Mouse (Mus musculus) hindbrain, embryonic 16.5 days (tissue): ENCODE data around the gene Ndufaf4. TPM values are rescaled to one million over a fixed set of nuclear protein-coding genes. Genes with fewer than 3 reads are reported as not detected.

ENCODE experiments used
- ATAC-seq: fragments of 200-750 bp; cut with Nextera tagmentation; 2 replicates; pipeline ENCODE4 v1.8.0; 2017; ENCODE audit warnings: moderate TSS enrichment, moderate library complexity
- H3K27ac ChIP-seq: fragments of 300-500 bp; sonication (generic); 2 replicates; pipeline ENCODE4 v1.5.1; 2014; ENCODE audit warnings: low read depth, mild to moderate bottlenecking, control low read depth, low read length, moderate library complexity
- H3K27me3 ChIP-seq: fragments of 300-500 bp; sonication (generic); replicated peaks from 2 replicates; pipeline ENCODE4 v1.6.1; 2014; ENCODE audit warnings: low read length; ENCODE audit not compliant: control insufficient read depth, insufficient read depth
- H3K36me3 ChIP-seq: fragments of 300-500 bp; sonication (generic); 2 replicates; pipeline ENCODE4 v1.6.1; 2014; ENCODE audit warnings: mild to moderate bottlenecking, low read length, moderate library complexity, mixed read lengths; ENCODE audit not compliant: control insufficient read depth, insufficient read depth
- H3K4me1 ChIP-seq: fragments of 300-500 bp; sonication (generic); 2 replicates; pipeline ENCODE4 v1.6.1; 2014; ENCODE audit warnings: low read depth, low read length; ENCODE audit not compliant: control insufficient read depth, insufficient read depth
- H3K4me2 ChIP-seq: fragments of 300-500 bp; sonication (generic); 2 replicates; pipeline ENCODE4 v1.6.1; 2014; ENCODE audit warnings: mild to moderate bottlenecking, low read length, control low read depth, moderate library complexity
- H3K4me3 ChIP-seq: fragments of 300-500 bp; sonication (generic); 2 replicates; pipeline ENCODE4 v1.5.1; 2014; ENCODE audit warnings: mild to moderate bottlenecking, low read length, control low read depth, moderate library complexity
- H3K9ac ChIP-seq: fragments of 300-500 bp; sonication (generic); 2 replicates; pipeline ENCODE4 v1.6.1; 2014; ENCODE audit warnings: low read depth, mild to moderate bottlenecking, control low read depth, low read length, moderate library complexity
- H3K9me3 ChIP-seq: fragments of 300-500 bp; sonication (generic); 2 replicates; pipeline ENCODE4 v1.6.1; 2014; ENCODE audit warnings: mild to moderate bottlenecking, low read length, moderate library complexity; ENCODE audit not compliant: control insufficient read depth
- WGBS: fragments of 180-500 bp; shearing (Covaris S2); extraction: QIAGEN DNeasy Blood & Tissue Kit; methylation state at CpG from one replicate; pipeline ENCODE4 v1.1.7; 2014; 5-methylcytosine and 5-hydroxymethylcytosine counted together
- polyA plus RNA-seq: library from polyadenylated mRNA; unstranded; fragments of >200 nt; fragmentation: Nextera tagmentation; extraction: Ambion mirVana; gene quantifications from 2 replicates; pipeline ENCODE4 v1.2.1, GENCODE M21; 2015

Gene Ndufaf4
- polyA plus RNA-seq, 1 experiment from 2014 or later: 65.2 TPM

GRCm38 (mm10) chr4:24898636-24899035 lies 753 bp downstream of the Ndufaf4 start:
- peaks cover 7% of the 10 kb centered on the region for H3K4me1 ChIP-seq
- H3K36me3 ChIP-seq: peaks cover 21% of the 10 kb centered on the region
- H3K27ac ChIP-seq: no peak overlapping the region
- peak overlapping the region; percentile 85; the same call in 1 of the 2 replicates for H3K9ac ChIP-seq
- 24% methylated on average over 8 of the region's 8 CpGs for WGBS
- peak overlapping the region; percentile 85 for H3K4me2 ChIP-seq
- H3K9me3 ChIP-seq: no peaks in the 10 kb centered on the region
- no peaks in the 10 kb centered on the region for H3K27me3 ChIP-seq
- peak overlapping the region; percentile 82 for H3K4me3 ChIP-seq
- no peak for ATAC-seq

- H3K4me1 ChIP-seq: peaks cover 7% of the 10 kb centered on the region
- H3K9me3 ChIP-seq: no peaks in the 10 kb centered on the region
- H3K4me2 ChIP-seq: peak overlapping the region; percentile 85
- no peak overlapping the region for H3K9ac ChIP-seq
- no peak overlapping the region for H3K27ac ChIP-seq
- H3K36me3 ChIP-seq: peaks cover 21% of the 10 kb centered on the region
- WGBS: 18% methylated on average over 4 of the region's 4 CpGs
- no peak for ATAC-seq
- no peaks in the 10 kb centered on the region for H3K27me3 ChIP-seq
- peak overlapping the region; percentile 82 for H3K4me3 ChIP-seq
These were observed 1.3 kb downstream of the Ndufaf4 start for GRCm38 (mm10) chr4:24899146-24899545.

- WGBS: 67% methylated on average over 3 of the region's 3 CpGs
- Histone ChIP-seq H3K4me2 (no peak overlapping the region), H3K4me3 (no peak overlapping the region)
These were observed 9.9 kb downstream of the Ndufaf4 start for GRCm38 (mm10) chr4:24907745-24908144.

DNA sequence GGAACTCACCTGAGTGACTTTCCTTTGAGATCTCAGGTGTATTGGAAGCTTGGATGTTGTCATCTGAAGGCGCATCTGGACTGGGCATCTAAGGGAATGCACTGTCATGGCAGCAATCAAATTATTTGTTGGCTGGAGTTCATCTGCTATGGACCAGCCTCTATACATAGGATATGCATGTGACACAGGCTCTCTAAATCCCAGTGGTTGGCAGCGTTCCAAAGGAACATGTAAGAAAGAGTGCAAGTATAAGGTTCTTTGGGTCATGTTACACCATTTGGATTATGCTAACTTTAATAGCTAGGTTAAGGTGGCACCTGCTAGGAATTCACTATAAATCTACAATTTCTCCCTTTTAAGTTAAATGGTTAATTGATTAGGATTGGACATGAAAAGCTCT lies 17.7 kb downstream of the Ndufaf4 start:
- no peak overlapping the region for H3K4me3 ChIP-seq
- H3K4me1 ChIP-seq: no peaks in the 10 kb centered on the region
- H3K9me3 ChIP-seq: no peaks in the 10 kb centered on the region
- no peak overlapping the region for H3K27ac ChIP-seq
- no peak for ATAC-seq
- no peak overlapping the region for H3K9ac ChIP-seq
- H3K27me3 ChIP-seq: no peaks in the 10 kb centered on the region
- 96% methylated on average over 2 of the region's 2 CpGs for WGBS
- H3K36me3 ChIP-seq: no peaks in the 10 kb centered on the region
- H3K4me2 ChIP-seq: no peak overlapping the region

More at GRCm38 (mm10) chr4:24907745-24908144, 9.9 kb downstream of the Ndufaf4 start:
- Histone ChIP-seq H3K9ac (no peak overlapping the region), H3K27ac (no peak overlapping the region), H3K4me1 (no peaks in the 10 kb centered on the region), H3K9me3 (no peaks in the 10 kb centered on the region), H3K36me3 (peaks cover 6% of the 10 kb centered on the region), H3K27me3 (no peaks in the 10 kb centered on the region)
- ATAC-seq: no peak

DNA sequence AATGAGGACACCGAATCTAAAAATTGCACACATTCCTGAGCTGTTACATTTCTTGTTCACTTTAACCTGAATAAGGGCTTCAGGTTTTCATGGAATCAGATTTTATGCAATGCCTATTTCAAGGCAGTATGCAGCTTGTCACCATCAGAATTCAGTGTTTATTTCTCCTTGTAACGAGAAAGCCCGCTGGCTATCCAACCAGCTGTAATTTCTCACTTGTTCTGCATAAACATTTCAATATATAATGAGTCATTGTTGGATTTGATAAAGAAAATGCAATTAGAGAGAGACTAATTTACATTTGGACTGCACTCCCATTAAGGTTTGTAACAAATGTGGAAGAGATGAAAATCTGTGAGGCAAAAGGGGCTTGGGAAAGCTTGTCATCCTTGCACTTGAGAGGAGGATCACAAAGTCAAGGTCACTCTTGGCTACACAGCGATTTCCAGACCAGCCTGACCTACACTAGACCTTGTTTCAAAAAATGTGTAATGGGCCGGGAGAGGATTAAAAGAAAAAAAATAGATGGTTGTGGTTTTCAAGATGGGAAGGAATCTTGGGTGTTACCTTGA lies 22.2 kb downstream of the Ndufaf4 start:
- Histone ChIP-seq H3K4me1 (no peaks in the 10 kb centered on the region), H3K27me3 (no peaks in the 10 kb centered on the region), H3K27ac (no peak overlapping the region), H3K4me2 (no peak overlapping the region), H3K9me3 (no peaks in the 10 kb centered on the region), H3K4me3 (no peak overlapping the region), H3K9ac (no peak overlapping the region), H3K36me3 (no peaks in the 10 kb centered on the region)
- ATAC-seq: no peak
- whole genome bisulfite sequencing: 66% methylated on average over 5 of the region's 5 CpGs

DNA sequence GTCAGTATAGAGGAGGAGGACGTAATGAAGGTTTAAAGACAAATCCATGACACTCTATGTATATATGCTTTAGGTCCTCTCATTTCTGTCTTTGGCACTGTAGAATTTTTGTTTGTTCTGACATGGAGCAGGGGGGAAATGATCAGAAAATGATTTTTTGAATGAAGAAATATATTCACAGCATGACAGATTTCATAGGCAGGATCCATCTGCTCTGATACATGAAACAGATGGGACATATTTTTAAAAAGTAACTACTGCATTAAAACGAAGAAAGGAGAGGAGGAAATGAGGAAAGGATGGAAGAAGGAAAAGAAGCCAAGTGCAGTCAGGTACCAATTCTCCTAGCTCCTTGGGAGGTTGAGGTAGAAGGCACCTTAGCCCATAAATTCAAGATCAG lies 26.8 kb downstream of the Ndufaf4 start:
- no peak overlapping the region for H3K4me3 ChIP-seq
- H3K36me3 ChIP-seq: no peaks in the 10 kb centered on the region
- H3K27me3 ChIP-seq: no peaks in the 10 kb centered on the region
- no peak overlapping the region for H3K27ac ChIP-seq
- ATAC-seq: no peak
- H3K9ac ChIP-seq: no peak overlapping the region
- no peak overlapping the region for H3K4me2 ChIP-seq
- no peaks in the 10 kb centered on the region for H3K9me3 ChIP-seq
- 73% methylated on average over 2 of the region's 2 CpGs for WGBS
- no peaks in the 10 kb centered on the region for H3K4me1 ChIP-seq

- Histone ChIP-seq H3K4me3 (no peak overlapping the region), H3K4me2 (no peak overlapping the region), H3K36me3 (no peaks in the 10 kb centered on the region), H3K27ac (no peak overlapping the region), H3K9me3 (no peaks in the 10 kb centered on the region), H3K27me3 (no peaks in the 10 kb centered on the region), H3K9ac (no peak overlapping the region), H3K4me1 (no peaks in the 10 kb centered on the region)
- WGBS: 69% methylated on average over 5 of the region's 5 CpGs
- no peak for ATAC-seq
These were observed 30.4 kb downstream of the Ndufaf4 start for GRCm38 (mm10) chr4:24928260-24928780.

GRCm38 (mm10) chr4:24928926-24929325 lies 31.0 kb downstream of the Ndufaf4 start:
- 76% methylated on average over 5 of the region's 5 CpGs for WGBS
- Histone ChIP-seq H3K9ac (no peak overlapping the region), H3K27me3 (no peaks in the 10 kb centered on the region), H3K9me3 (no peaks in the 10 kb centered on the region), H3K4me3 (no peak overlapping the region), H3K27ac (no peak overlapping the region), H3K4me2 (no peak overlapping the region), H3K4me1 (no peaks in the 10 kb centered on the region), H3K36me3 (no peaks in the 10 kb centered on the region)
- ATAC-seq: no peak

DNA sequence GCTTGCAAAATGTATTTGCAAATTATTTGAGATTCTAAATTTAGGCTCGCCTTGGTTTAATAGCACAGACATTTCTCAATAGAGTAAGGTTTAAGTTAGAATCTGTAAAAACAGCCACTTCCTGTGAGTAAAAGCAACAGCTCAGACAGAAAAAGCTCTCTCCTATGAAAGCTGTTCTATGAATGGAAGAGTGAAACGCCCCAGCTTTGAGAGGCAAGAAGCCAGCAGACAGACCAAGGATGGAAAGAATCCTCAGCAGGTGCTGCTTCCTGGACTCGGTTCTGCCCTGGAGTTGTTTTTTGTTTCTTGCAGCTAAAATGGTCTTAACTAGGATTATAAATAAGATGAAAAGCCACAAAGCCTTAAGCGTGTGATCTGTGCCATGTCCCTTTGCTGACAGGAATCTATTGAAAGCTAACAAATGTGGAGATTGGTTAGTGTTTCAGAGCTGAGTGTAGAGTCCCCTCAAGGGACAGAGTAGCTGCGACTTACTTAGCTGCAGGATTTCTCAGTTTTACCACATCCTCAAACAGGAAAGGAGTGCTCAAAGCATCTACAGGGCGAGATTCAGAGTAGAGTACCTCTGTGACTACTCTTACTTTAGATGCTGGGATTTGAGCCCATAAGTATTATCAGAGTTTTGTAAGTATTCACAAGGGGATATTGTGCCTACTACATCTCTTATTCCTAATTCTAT lies 45.0 kb downstream of the Ndufaf4 start:
- Histone ChIP-seq H3K4me2 (no peak overlapping the region), H3K9me3 (no peaks in the 10 kb centered on the region), H3K27ac (no peak overlapping the region), H3K36me3 (no peaks in the 10 kb centered on the region), H3K27me3 (no peaks in the 10 kb centered on the region), H3K9ac (no peak overlapping the region), H3K4me1 (no peaks in the 10 kb centered on the region), H3K4me3 (no peak overlapping the region)
- WGBS: 61% methylated on average over 6 of the region's 6 CpGs
- ATAC-seq: no peak
